Mouse (Mus musculus) thymus, adult 2 months (tissue): ENCODE measurements around the gene Gm17509. TPM values are rescaled to one million over a fixed set of nuclear protein-coding genes. Genes with fewer than 3 reads are reported as not detected.

ENCODE experiments used
- DNase-seq: peaks from one replicate; pipeline ENCODE4 v3.0.0; 2021
- H3K27ac ChIP-seq: fragments of 200-500 bp; 2 replicates; pipeline ENCODE4 v1.5.1; 2012; ENCODE audit warnings: low read length, control low read depth; ENCODE audit not compliant: control insufficient read depth, insufficient read depth
- H3K27me3 ChIP-seq: fragments of 200-500 bp; 2 replicates; pipeline ENCODE4 v1.6.1; 2012; ENCODE audit warnings: mild to moderate bottlenecking, low read length, moderate library complexity, mixed read lengths; ENCODE audit not compliant: control insufficient read depth, insufficient read depth
- H3K36me3 ChIP-seq: fragments of 200-500 bp; 2 replicates; pipeline ENCODE4 v1.6.1; 2012; ENCODE audit warnings: mild to moderate bottlenecking, low read length, moderate library complexity; ENCODE audit not compliant: control insufficient read depth, insufficient read depth
- H3K4me1 ChIP-seq: fragments of 200-500 bp; replicated peaks from 2 replicates; pipeline ENCODE4 v1.6.1; 2012; ENCODE audit warnings: low read length; ENCODE audit not compliant: control insufficient read depth, insufficient read depth
- H3K4me3 ChIP-seq: fragments of 200-500 bp; 2 replicates; pipeline ENCODE4 v1.5.1; 2012; ENCODE audit warnings: mild to moderate bottlenecking, low read length, control low read depth, moderate library complexity; ENCODE audit not compliant: control insufficient read depth, insufficient read depth
- CTCF ChIP-seq: fragments of 200-500 bp; IDR thresholded peaks from 2 replicates; pipeline ENCODE4 v1.5.1; 2012; ENCODE audit warnings: mild to moderate bottlenecking, control low read depth, low read length, moderate library complexity, borderline replicate concordance; ENCODE audit not compliant: control insufficient read depth, poor library complexity, insufficient read depth; ENCODE audit errors: extremely low read depth
- POLR2A ChIP-seq: fragments of 200-500 bp; IDR thresholded peaks from 2 replicates; pipeline ENCODE4 v1.6.1; 2012; ENCODE audit warnings: mild to moderate bottlenecking, low read length, control low read depth, moderate library complexity; ENCODE audit not compliant: control insufficient read depth, poor library complexity, insufficient read depth; ENCODE audit errors: extremely low read depth
- WGBS: fragments of 180-500 bp; shearing (Covaris S2); methylation state at CpG from one replicate; pipeline ENCODE4 v1.1.7; 2018; 5-methylcytosine and 5-hydroxymethylcytosine counted together
- polyA plus RNA-seq: library from polyadenylated mRNA; depleted of rRNA; stranded (reverse); fragments of >200 nt; gene quantifications from 2 replicates; pipeline ENCODE4 v1.2.3, GENCODE M21; 2012

Gene Gm17509
- polyA plus RNA-seq, 1 experiment = 3.1 TPM

DNA sequence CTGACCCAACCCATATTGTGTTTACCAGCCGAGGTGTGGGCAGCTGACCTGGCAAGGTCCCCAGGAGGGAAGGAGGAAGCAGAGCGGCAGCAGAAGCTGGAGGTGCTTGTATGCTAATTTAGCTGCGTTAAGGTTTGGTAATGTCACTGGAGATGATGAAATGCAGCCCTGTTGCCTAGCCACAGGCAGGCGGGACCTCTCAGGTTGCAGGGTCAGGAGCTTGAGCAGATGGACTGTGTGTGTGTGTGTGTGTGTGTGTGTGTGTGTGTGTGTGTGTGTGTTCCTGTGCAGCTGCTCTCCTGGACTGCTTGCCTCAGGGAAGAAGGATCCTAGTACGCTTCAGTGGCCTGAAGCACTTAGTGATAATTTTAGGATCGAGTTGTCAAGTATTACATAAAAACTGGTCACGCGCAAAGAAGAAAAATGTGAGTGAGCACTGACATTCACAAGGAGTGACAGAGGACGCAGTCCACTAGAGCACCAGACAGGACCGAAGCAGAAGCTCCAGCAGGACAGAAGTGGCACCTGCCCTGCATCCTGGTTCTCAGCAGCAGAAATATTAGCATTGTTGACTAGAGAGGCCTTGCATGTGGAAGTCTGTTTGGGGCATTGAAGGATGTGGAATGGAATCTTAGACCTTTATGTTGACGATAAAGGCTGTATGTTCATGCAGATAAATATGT, 14.8 kb upstream of the Gm17509 start:
- Histone ChIP-seq H3K36me3 (0 out of 2 replicates have a peak, but pooled peaks cover 8% of the 10 kb centered on the region), H3K27me3 (no peaks in the 10 kb centered on the region), H3K4me3 (no peak overlapping the region), H3K4me1 (peaks cover 5% of the 10 kb centered on the region; the same call in 1 of the 2 replicates), H3K27ac (no peak overlapping the region)
- WGBS = 67% methylated on average over 11 of the region's 11 CpGs
- TF ChIP-seq POLR2A (no peak), CTCF (no peak)
- DNase-seq = no peak

DNA sequence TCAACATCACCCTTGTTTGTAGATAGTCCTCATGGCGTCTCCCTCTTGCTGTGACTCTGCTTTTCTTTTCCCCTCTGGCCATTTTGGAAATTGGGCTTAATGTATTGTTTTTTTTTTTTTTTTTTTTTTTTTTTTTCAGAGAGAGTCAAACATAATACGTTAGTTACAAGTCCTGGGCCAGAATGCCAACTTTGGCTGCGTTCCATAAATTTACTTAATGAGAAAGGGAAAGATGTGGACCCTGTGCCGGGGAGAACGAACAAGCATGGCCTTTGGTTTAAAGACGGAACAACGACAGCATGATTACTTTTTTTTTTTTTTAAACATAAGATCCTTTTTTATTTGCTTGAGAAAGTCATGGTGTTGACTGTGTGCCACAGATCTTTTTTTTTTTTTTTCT, 13.6 kb upstream of the Gm17509 start:
- H3K27me3 ChIP-seq = no peaks in the 10 kb centered on the region
- TF ChIP-seq POLR2A (no peak), CTCF (no peak)
- H3K27ac ChIP-seq = no peak overlapping the region
- no peak for DNase-seq
- H3K4me3 ChIP-seq = no peak overlapping the region
- 0 out of 2 replicates have a peak, but pooled peaks cover 8% of the 10 kb centered on the region for H3K36me3 ChIP-seq
- peaks cover 5% of the 10 kb centered on the region; the same call in 1 of the 2 replicates for H3K4me1 ChIP-seq
- WGBS = 93% methylated on average over 7 of the region's 7 CpGs

GRCm38 (mm10) chr13:117233808-117234207, 12.9 kb upstream of the Gm17509 start:
- TF ChIP-seq CTCF = no peak
- no peak for TF ChIP-seq POLR2A
- H3K27ac ChIP-seq = no peak overlapping the region
- 99% methylated on average over 8 of the region's 8 CpGs for WGBS
- no peaks in the 10 kb centered on the region for H3K27me3 ChIP-seq
- 0 out of 2 replicates have a peak, but pooled peaks cover 5% of the 10 kb centered on the region for H3K36me3 ChIP-seq
- H3K4me1 ChIP-seq = peaks cover 5% of the 10 kb centered on the region; the same call in 1 of the 2 replicates
- no peak overlapping the region for H3K4me3 ChIP-seq
- no peak for DNase-seq

DNA sequence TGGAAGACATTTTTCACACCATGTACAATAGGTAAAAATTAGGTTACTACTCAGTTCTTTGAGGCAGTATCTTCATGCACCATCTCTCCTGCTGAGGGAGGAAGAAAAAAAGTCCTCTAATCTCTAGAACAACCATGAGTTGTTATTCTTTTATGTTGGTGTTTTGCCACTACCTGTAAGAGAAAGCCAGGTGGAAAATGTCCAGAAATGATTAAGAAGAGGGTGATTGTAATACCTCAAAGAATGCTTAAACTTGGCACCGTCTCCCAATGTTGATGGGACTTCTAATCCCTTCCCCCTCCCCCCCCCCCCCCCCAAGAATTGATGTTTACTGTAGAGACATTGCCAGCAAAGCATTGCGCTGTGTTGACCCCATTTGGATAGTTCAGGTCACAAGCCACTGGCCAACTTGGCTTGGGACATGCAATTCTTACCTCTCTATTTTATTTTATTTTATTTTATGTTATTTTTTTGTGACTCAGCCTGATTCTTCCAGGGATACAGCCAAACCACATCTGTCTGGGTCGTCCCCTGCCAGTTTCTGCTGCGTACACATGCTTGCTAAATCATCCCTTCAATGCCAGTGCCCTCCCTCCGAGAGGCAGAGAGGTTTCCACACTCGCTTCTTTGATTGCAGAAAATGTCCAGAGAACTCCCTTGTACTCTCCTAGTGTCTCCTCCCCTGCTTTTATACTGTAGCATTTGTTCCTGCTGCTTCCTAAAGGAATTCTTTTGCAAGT, 9.7 kb upstream of the Gm17509 start:
- no peak overlapping the region for H3K4me3 ChIP-seq
- 0 out of 2 replicates have a peak, but pooled peaks cover 3% of the 10 kb centered on the region for H3K36me3 ChIP-seq
- 86% methylated on average over 6 of the region's 6 CpGs for WGBS
- no peak for DNase-seq
- H3K27me3 ChIP-seq = no peaks in the 10 kb centered on the region
- peaks cover 6% of the 10 kb centered on the region for H3K4me1 ChIP-seq
- no peak overlapping the region; the same call in 1 of the 2 replicates for H3K27ac ChIP-seq
- no peak for TF ChIP-seq POLR2A
- TF ChIP-seq CTCF = no peak

DNA sequence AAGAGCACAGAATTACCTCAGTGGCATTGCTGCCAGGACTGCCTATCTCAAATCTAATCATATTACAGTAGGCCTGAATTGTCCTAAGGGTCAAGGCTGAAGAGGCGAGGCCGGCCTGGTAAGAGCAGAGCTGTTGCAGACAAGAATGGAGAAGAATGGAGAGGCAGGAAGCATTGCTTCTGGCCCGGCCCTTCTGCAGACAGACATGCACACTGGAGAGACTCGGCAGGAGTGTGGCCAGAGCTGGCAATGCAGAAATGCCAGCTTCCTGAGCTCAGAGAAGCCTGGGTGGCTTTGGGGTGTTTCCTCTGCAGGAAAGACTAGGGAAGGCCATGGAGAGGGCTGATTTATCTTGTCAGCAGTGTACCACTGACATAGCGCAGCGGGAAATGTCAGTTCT, 4.7 kb upstream of the Gm17509 start:
- no peaks in the 10 kb centered on the region for H3K27me3 ChIP-seq
- TF ChIP-seq POLR2A = no peak
- no peak for TF ChIP-seq CTCF
- WGBS = 80% methylated on average over 6 of the region's 6 CpGs
- no peak for DNase-seq
- H3K4me3 ChIP-seq = no peak overlapping the region
- H3K36me3 ChIP-seq = 0 out of 2 replicates have a peak, but pooled peaks cover 3% of the 10 kb centered on the region
- no peak overlapping the region for H3K27ac ChIP-seq
- H3K4me1 ChIP-seq = peaks cover 23% of the 10 kb centered on the region

- WGBS = 94% methylated on average over 2 of the region's 2 CpGs
- TF ChIP-seq CTCF (no peak), POLR2A (no peak)
- Histone ChIP-seq H3K4me1 (peaks cover 28% of the 10 kb centered on the region), H3K36me3 (0 out of 2 replicates have a peak, but pooled peaks cover 3% of the 10 kb centered on the region), H3K27me3 (no peaks in the 10 kb centered on the region), H3K4me3 (no peak overlapping the region), H3K27ac (no peak overlapping the region)
- no peak for DNase-seq
Measured at GRCm38 (mm10) chr13:117224901-117225300, 4.0 kb upstream of the Gm17509 start.
